Mouse (Mus musculus) limb, embryonic 12.5 days (tissue): ENCODE results near the gene Erg. TPM values are rescaled to one million over a fixed set of nuclear protein-coding genes. Genes with fewer than 3 reads are reported as not detected.

ENCODE experiments used
- ATAC-seq: fragments of 200-750 bp; cut with Nextera tagmentation; 2 replicates; pipeline ENCODE4 v1.8.0; 2017; ENCODE audit warnings: low read depth, moderate TSS enrichment; ENCODE audit not compliant: insufficient number of reproducible peaks, insufficient read depth, low FRiP score, low TSS enrichment
- H3K27ac ChIP-seq: fragments of 300-500 bp; sonication (generic); 2 replicates; pipeline ENCODE4 v1.5.1; 2016; ENCODE audit warnings: mild to moderate bottlenecking, moderate library complexity
- H3K27me3 ChIP-seq: fragments of 300-500 bp; sonication (generic); 2 replicates; pipeline ENCODE4 v1.6.1; 2016; ENCODE audit warnings: mild to moderate bottlenecking, moderate library complexity
- H3K36me3 ChIP-seq: fragments of 300-500 bp; sonication (generic); 2 replicates; pipeline ENCODE4 v1.6.1; 2016; ENCODE audit warnings: mild to moderate bottlenecking, moderate library complexity
- H3K4me1 ChIP-seq: fragments of 300-500 bp; sonication (generic); replicated peaks from 2 replicates; pipeline ENCODE4 v1.6.1; 2016
- H3K4me2 ChIP-seq: fragments of 300-500 bp; sonication (generic); 2 replicates; pipeline ENCODE4 v1.6.1; 2016; ENCODE audit warnings: mild to moderate bottlenecking, moderate library complexity
- H3K4me3 ChIP-seq: fragments of 300-500 bp; sonication (generic); replicated peaks from 2 replicates; pipeline ENCODE4 v1.5.1; 2016; ENCODE audit warnings: mild to moderate bottlenecking
- H3K9ac ChIP-seq: fragments of 300-500 bp; sonication (generic); replicated peaks from 2 replicates; pipeline ENCODE4 v1.6.1; 2016; ENCODE audit warnings: mild to moderate bottlenecking, moderate library complexity
- H3K9me3 ChIP-seq: fragments of 300-500 bp; sonication (generic); 2 replicates; pipeline ENCODE4 v1.6.1; 2016; ENCODE audit warnings: mild to moderate bottlenecking, moderate library complexity
- WGBS: fragments of 180-500 bp; shearing (Covaris S2); methylation state at CpG from one replicate; pipeline ENCODE4 v1.1.7; 2016; 5-methylcytosine and 5-hydroxymethylcytosine counted together
- polyA plus RNA-seq: library from polyadenylated mRNA; unstranded; fragments of >200 nt; fragmentation: Nextera tagmentation; extraction: Ambion mirVana; gene quantifications from 2 replicates; pipeline ENCODE4 v1.2.1, GENCODE M21; 2016

Gene Erg
- polyA plus RNA-seq, 1 experiment from 2014 or later: 17.3 TPM

GRCm38 (mm10) chr16:95421235-95421886, 165.0 kb downstream of the Erg start:
- no peak overlapping the region for H3K27ac ChIP-seq
- 60% methylated on average over 7 of the region's 7 CpGs for WGBS

GRCm38 (mm10) chr16:95415921-95416320, 170.5 kb downstream of the Erg start:
- Histone ChIP-seq H3K27me3 (no peaks in the 10 kb centered on the region), H3K4me1 (peaks cover 43% of the 10 kb centered on the region), H3K27ac (no peak overlapping the region), H3K9ac (no peak overlapping the region), H3K4me3 (no peak overlapping the region), H3K9me3 (no peaks in the 10 kb centered on the region), H3K4me2 (no peak overlapping the region), H3K36me3 (no peaks in the 10 kb centered on the region)
- no peak for ATAC-seq
- WGBS: 93% methylated on average over 4 of the region's 4 CpGs

More at GRCm38 (mm10) chr16:95421235-95421886, 165.0 kb downstream of the Erg start:
- ATAC-seq: no peak
- Histone ChIP-seq H3K9me3 (no peaks in the 10 kb centered on the region), H3K36me3 (no peaks in the 10 kb centered on the region), H3K4me3 (no peak overlapping the region), H3K4me1 (peaks cover 58% of the 10 kb centered on the region), H3K27me3 (no peaks in the 10 kb centered on the region), H3K4me2 (no peak overlapping the region), H3K9ac (no peak overlapping the region)

- Histone ChIP-seq H3K4me1 (peaks cover 43% of the 10 kb centered on the region), H3K36me3 (no peaks in the 10 kb centered on the region)
- WGBS: 63% methylated on average over 9 of the region's 9 CpGs
Observed at GRCm38 (mm10) chr16:95415372-95415771, 171.0 kb downstream of the Erg start.

GRCm38 (mm10) chr16:95413401-95413959, 172.9 kb downstream of the Erg start:
- peaks cover 57% of the 10 kb centered on the region for H3K4me1 ChIP-seq
- H3K9me3 ChIP-seq: no peaks in the 10 kb centered on the region
- ATAC-seq: no peak
- H3K27me3 ChIP-seq: no peaks in the 10 kb centered on the region
- H3K36me3 ChIP-seq: no peaks in the 10 kb centered on the region
- H3K4me2 ChIP-seq: no peak overlapping the region
- 42% methylated on average over 3 of the region's 3 CpGs for WGBS
- H3K9ac ChIP-seq: no peak overlapping the region
- H3K4me3 ChIP-seq: no peak overlapping the region
- H3K27ac ChIP-seq: peak overlapping the region; percentile 14; the same call in 1 of the 2 replicates

More at GRCm38 (mm10) chr16:95415372-95415771, 171.0 kb downstream of the Erg start:
- Histone ChIP-seq H3K4me3 (no peak overlapping the region), H3K4me2 (no peak overlapping the region), H3K27me3 (no peaks in the 10 kb centered on the region), H3K9ac (no peak overlapping the region), H3K27ac (no peak overlapping the region), H3K9me3 (no peaks in the 10 kb centered on the region)
- no peak for ATAC-seq

GRCm38 (mm10) chr16:95408096-95408495, 178.3 kb downstream of the Erg start:
- ATAC-seq: peak; percentile 56; the same call in 1 of the 2 replicates
- peaks cover 50% of the 10 kb centered on the region for H3K4me1 ChIP-seq
- peak overlapping the region; percentile 77 for H3K27ac ChIP-seq
- no peaks in the 10 kb centered on the region for H3K27me3 ChIP-seq
- no peak overlapping the region for H3K4me3 ChIP-seq
- H3K4me2 ChIP-seq: no peak overlapping the region
- H3K36me3 ChIP-seq: no peaks in the 10 kb centered on the region
- H3K9me3 ChIP-seq: no peaks in the 10 kb centered on the region
- H3K9ac ChIP-seq: no peak overlapping the region
- 59% methylated on average over 14 of the region's 14 CpGs for WGBS

GRCm38 (mm10) chr16:95405496-95405895, 180.9 kb downstream of the Erg start:
- Histone ChIP-seq H3K4me1 (peaks cover 26% of the 10 kb centered on the region), H3K27me3 (0 out of 2 replicates have a peak, but pooled peaks cover 3% of the 10 kb centered on the region), H3K27ac (no peak overlapping the region), H3K4me3 (no peak overlapping the region), H3K9ac (no peak overlapping the region), H3K36me3 (no peaks in the 10 kb centered on the region), H3K9me3 (no peaks in the 10 kb centered on the region), H3K4me2 (no peak overlapping the region)
- 93% methylated on average over 3 of the region's 3 CpGs for whole genome bisulfite sequencing
- no peak for ATAC-seq

- ATAC-seq: no peak
- H3K27me3 ChIP-seq: 0 out of 2 replicates have a peak, but pooled peaks cover 3% of the 10 kb centered on the region
- no peak overlapping the region for H3K9ac ChIP-seq
Observed at GRCm38 (mm10) chr16:95403453-95403852, 182.9 kb downstream of the Erg start.

GRCm38 (mm10) chr16:95401869-95402268, 184.5 kb downstream of the Erg start:
- Histone ChIP-seq H3K4me1 (peaks cover 2% of the 10 kb centered on the region; the same call in 1 of the 2 replicates), H3K4me3 (no peak overlapping the region), H3K27me3 (0 out of 2 replicates have a peak, but pooled peaks cover 3% of the 10 kb centered on the region), H3K27ac (no peak overlapping the region), H3K9ac (no peak overlapping the region), H3K36me3 (no peaks in the 10 kb centered on the region), H3K9me3 (no peaks in the 10 kb centered on the region), H3K4me2 (no peak overlapping the region)
- WGBS: 91% methylated on average over 9 of the region's 9 CpGs
- no peak for ATAC-seq

More at GRCm38 (mm10) chr16:95403453-95403852, 182.9 kb downstream of the Erg start:
- 85% methylated on average over 5 of the region's 5 CpGs for WGBS
- Histone ChIP-seq H3K4me1 (peaks cover 11% of the 10 kb centered on the region), H3K36me3 (no peaks in the 10 kb centered on the region), H3K4me3 (no peak overlapping the region), H3K9me3 (no peaks in the 10 kb centered on the region), H3K4me2 (no peak overlapping the region), H3K27ac (no peak overlapping the region)

- Histone ChIP-seq H3K4me2 (no peak overlapping the region), H3K4me3 (no peak overlapping the region), H3K36me3 (no peaks in the 10 kb centered on the region), H3K27ac (peak overlapping the region; percentile 81), H3K9me3 (no peaks in the 10 kb centered on the region), H3K9ac (no peak overlapping the region), H3K4me1 (peaks cover 2% of the 10 kb centered on the region; the same call in 1 of the 2 replicates), H3K27me3 (0 out of 2 replicates have a peak, but pooled peaks cover 3% of the 10 kb centered on the region)
- ATAC-seq: peak; percentile 52
- 66% methylated on average over 11 of the region's 11 CpGs for WGBS
Observed at GRCm38 (mm10) chr16:95398761-95399343, 187.5 kb downstream of the Erg start.

GRCm38 (mm10) chr16:95390787-95391186, 195.6 kb downstream of the Erg start:
- no peaks in the 10 kb centered on the region for H3K4me1 ChIP-seq
- no peak overlapping the region for H3K9ac ChIP-seq
- WGBS: 33% methylated on average over 1 of the region's 1 CpGs
- no peak overlapping the region for H3K27ac ChIP-seq
- no peaks in the 10 kb centered on the region for H3K9me3 ChIP-seq
- H3K4me2 ChIP-seq: no peak overlapping the region
- no peak overlapping the region for H3K4me3 ChIP-seq
- 0 out of 2 replicates have a peak, but pooled peaks have one; percentile 26 for ATAC-seq
- no peaks in the 10 kb centered on the region for H3K27me3 ChIP-seq
- H3K36me3 ChIP-seq: peaks cover 23% of the 10 kb centered on the region

- Histone ChIP-seq H3K9me3 (peaks cover 7% of the 10 kb centered on the region), H3K27me3 (no peaks in the 10 kb centered on the region), H3K9ac (no peak overlapping the region), H3K27ac (no peak overlapping the region), H3K4me1 (no peaks in the 10 kb centered on the region), H3K4me2 (no peak overlapping the region), H3K4me3 (no peak overlapping the region), H3K36me3 (peaks cover 31% of the 10 kb centered on the region)
- 86% methylated on average over 4 of the region's 4 CpGs for WGBS
- ATAC-seq: no peak
Observed at GRCm38 (mm10) chr16:95388811-95389529, 197.4 kb downstream of the Erg start.
